11 mouse cellular contexts compared by ENCODE assay signal in the genomic region with DNA sequence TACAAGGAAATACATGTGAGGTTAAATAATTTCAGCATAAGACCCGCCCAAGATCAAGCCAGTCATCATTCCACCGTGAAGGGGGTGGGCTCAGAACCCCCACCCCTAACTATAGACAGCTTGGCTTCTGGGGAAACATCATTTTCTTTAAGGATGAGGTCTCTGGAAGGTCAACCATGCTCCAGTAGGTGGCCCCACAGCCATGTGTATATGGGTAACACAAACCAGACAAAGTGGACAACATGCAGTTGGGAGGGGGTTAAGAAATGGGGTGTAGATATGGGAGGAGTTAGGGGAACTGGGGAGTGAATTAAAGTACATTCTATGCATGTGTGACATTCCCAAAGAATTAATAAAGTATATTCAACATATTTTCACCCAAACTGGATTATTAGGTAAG.
DNase-seq lines count a peak whose midpoint lies in the region; ATAC-seq and TF ChIP-seq lines count a peak whose summit lies in the region.
"Had no signal": no experiment of that assay in that cellular context is flagged by ENCODE, and none has a peak within 500 bp of the region (broad histone marks: within the 10 kb centered on the region; RNA-seq: fewer than 3 reads in every experiment).

No protein-coding gene starts in this region.

- no peaks in the 10 kb centered on the region for H3K9me3 ChIP-seq in heart, postnatal 0 days (replicated peaks; ENCODE audit: control insufficient read depth, low read length)
- H3K9me3 ChIP-seq: heart, embryonic 15.5 days; midbrain, embryonic 15.5 days; neural tube, embryonic 15.5 days had no signal

- no peaks in the 10 kb centered on the region for H3K27me3 ChIP-seq in heart, postnatal 0 days (ENCODE audit: control insufficient read depth, insufficient read depth, low read length)
- H3K27me3 ChIP-seq: heart, embryonic 15.5 days; midbrain, embryonic 15.5 days; neural tube, embryonic 15.5 days had no signal

- no peak overlapping the region for H3K4me2 ChIP-seq in heart, postnatal 0 days (ENCODE audit: low read depth, low read length)
- H3K4me2 ChIP-seq: heart, embryonic 15.5 days; midbrain, embryonic 15.5 days; neural tube, embryonic 15.5 days had no signal

- no peak overlapping the region for H3K27ac ChIP-seq in heart, postnatal 0 days (ENCODE audit: low read depth)
- no peak overlapping the region for H3K27ac ChIP-seq in left cerebral cortex, adult 2 months
- H3K27ac ChIP-seq: heart, embryonic 15.5 days; midbrain, embryonic 15.5 days; neural tube, embryonic 15.5 days had no signal

- H3K4me3 ChIP-seq in heart, postnatal 0 days (ENCODE audit: low read depth, low read length): no peak overlapping the region
- H3K4me3 ChIP-seq in left cerebral cortex, adult 2 months: no peak overlapping the region
- H3K4me3 ChIP-seq: heart, embryonic 15.5 days; midbrain, embryonic 15.5 days; neural tube, embryonic 15.5 days had no signal

- TF ChIP-seq CTCF in heart, postnatal 0 days (IDR thresholded peaks at IDR 0.05; ENCODE audit: low read depth): peak; percentile 69
- peak; percentile 15 for TF ChIP-seq CTCF in left cerebral cortex, adult 2 months (IDR thresholded peaks at IDR 0.05)

- no peak for TF ChIP-seq EP300 in heart, postnatal 0 days (IDR thresholded peaks at IDR 0.05; ENCODE audit: low read depth)

- DNase-seq in heart, postnatal 0 days (ENCODE audit: low spot score): peak; percentile 30
- DNase-seq in heart, postnatal 25 days (ENCODE audit: low spot score): no peak
- DNase-seq in left cerebral cortex, adult 2 months (ENCODE audit: extremely low spot score in 1 of 2, low spot score in 2 of 2): no peak
- no peak for DNase-seq in left cerebral cortex, adult 11 months (ENCODE audit: low spot score)
- DNase-seq in brain, adult 2 months (ENCODE audit: low read depth, low spot score): peak; percentile 63
- peak; percentile 61 to 68 for DNase-seq in cerebellum, postnatal 14 days
- no peak for DNase-seq in right cerebral cortex, postnatal 25 days

- no peaks in the 10 kb centered on the region for H3K36me3 ChIP-seq in heart, postnatal 0 days (replicated peaks; ENCODE audit: control insufficient read depth, insufficient read depth, low read length)
- H3K36me3 ChIP-seq: heart, embryonic 15.5 days; midbrain, embryonic 15.5 days; neural tube, embryonic 15.5 days had no signal

- H3K4me1 ChIP-seq in heart, postnatal 0 days (ENCODE audit: control insufficient read depth, insufficient read depth): no peaks in the 10 kb centered on the region
- H3K4me1 ChIP-seq: heart, embryonic 15.5 days; midbrain, embryonic 15.5 days; neural tube, embryonic 15.5 days had no signal

- no peak overlapping the region for H3K9ac ChIP-seq in heart, postnatal 0 days (replicated peaks; ENCODE audit: low read depth, low read length)
- H3K9ac ChIP-seq: heart, embryonic 15.5 days; midbrain, embryonic 15.5 days; neural tube, embryonic 15.5 days had no signal

- WGBS in heart, postnatal 0 days: 49% methylated on average over 2 of the region's 2 CpGs

- ATAC-seq in heart, postnatal 0 days (ENCODE audit: insufficient read depth, low read depth): no peak; the same call in 1 of the 2 replicates
- ATAC-seq in erythroblast, adult 5-6 weeks (replicated peaks; ENCODE audit: low FRiP score, poor library complexity, severe bottlenecking): no peak
- ATAC-seq: midbrain, embryonic 15.5 days had no signal

- intact Hi-C loops in heart, postnatal 25 days (cut with DNase I): no loop called here
- intact Hi-C loops in left cerebral cortex, adult 2 months (cut with DNase I): no loop called here

Comparison
In these comparisons a context has a peak if more than half of its experiments do, and no peak if none do; other contexts are left out.
1. DNase-seq: peak in heart, postnatal 0 days (single experiment), brain, adult 2 months (single experiment) and cerebellum, postnatal 14 days (2 of 2); none in heart, postnatal 25 days (single experiment), left cerebral cortex, adult 2 months (0 of 2), left cerebral cortex, adult 11 months (single experiment) and right cerebral cortex, postnatal 25 days (single experiment).